Mouse (Mus musculus): ENCODE results near the gene Tktl2. TPM values are rescaled to one million over a fixed set of nuclear protein-coding genes. Genes with fewer than 3 reads are reported as not detected.

The Tktl2 gene
- polyA plus RNA-seq, 1 experiment from 2014 or later = not detected

DNA sequence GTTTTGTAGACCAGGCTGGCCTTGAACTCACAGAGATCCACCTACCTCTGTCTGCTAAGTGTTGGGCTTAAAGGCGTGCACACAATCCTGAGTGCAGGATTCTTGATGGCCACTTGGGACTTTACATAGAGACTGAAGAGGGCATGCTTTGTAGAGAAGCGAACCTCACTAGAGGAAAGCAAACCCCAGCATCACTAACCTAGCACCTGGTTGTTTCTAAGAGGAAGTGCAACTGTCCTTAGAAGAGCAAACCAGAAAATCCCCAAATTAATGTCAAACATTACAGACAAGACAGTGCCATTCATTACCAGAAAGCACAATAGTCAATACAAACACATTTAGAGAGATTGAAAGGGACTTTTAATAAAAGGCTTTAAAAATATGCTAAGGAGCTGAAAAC, 8.2 kb upstream of the Tktl2 start:
- no peaks in the 10 kb centered on the region for H3K9me3 ChIP-seq (ENCODE audit: control insufficient read depth, low read length)
- 86% methylated on average over 2 of the region's 2 CpGs for WGBS
- no peak overlapping the region for H3K27ac ChIP-seq (ENCODE audit: low read depth, low read length)
- no peaks in the 10 kb centered on the region for H3K36me3 ChIP-seq (ENCODE audit: control insufficient read depth, insufficient read depth, low read length)
- no peak overlapping the region for H3K4me3 ChIP-seq (ENCODE audit: low read depth, low read length)
- no peak overlapping the region for H3K4me2 ChIP-seq (ENCODE audit: low read depth, low read length)
- no peaks in the 10 kb centered on the region for H3K27me3 ChIP-seq (ENCODE audit: control insufficient read depth, insufficient read depth, low read length)
- H3K9ac ChIP-seq (replicated peaks; ENCODE audit: low read depth, low read length) = no peak overlapping the region
- H3K4me1 ChIP-seq (ENCODE audit: control insufficient read depth, insufficient read depth, low read length) = no peaks in the 10 kb centered on the region
- no peak for ATAC-seq (ENCODE audit: low read depth)

DNA sequence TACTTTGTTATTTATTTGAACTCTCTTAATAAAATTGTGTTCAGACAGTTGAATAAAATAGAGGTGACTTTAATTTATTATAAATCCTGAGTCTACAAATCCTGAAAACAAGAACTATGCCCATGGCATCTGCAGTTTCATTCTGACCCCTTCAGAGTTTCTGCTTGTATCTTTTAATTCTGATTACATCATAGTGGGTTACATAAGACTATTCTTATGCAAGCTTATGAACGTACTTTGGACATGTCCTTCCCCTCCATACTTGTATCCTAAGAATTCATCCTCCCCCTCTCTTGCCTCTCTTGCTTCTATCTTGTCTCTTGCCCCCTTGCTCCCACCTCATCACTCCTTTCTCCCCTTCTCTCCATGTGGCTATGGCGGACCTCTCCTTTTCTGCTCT, 7.6 kb downstream of the Tktl2 start:
- no peak overlapping the region for H3K27ac ChIP-seq (ENCODE audit: low read depth, low read length)
- 93% methylated on average over 2 of the region's 2 CpGs for WGBS
- no peak overlapping the region for H3K4me3 ChIP-seq (ENCODE audit: low read depth, low read length)
- no peak for ATAC-seq (ENCODE audit: low read depth)
- H3K27me3 ChIP-seq (ENCODE audit: control insufficient read depth, insufficient read depth, low read length) = no peaks in the 10 kb centered on the region
- no peaks in the 10 kb centered on the region for H3K4me1 ChIP-seq (ENCODE audit: control insufficient read depth, insufficient read depth, low read length)
- H3K9ac ChIP-seq (replicated peaks; ENCODE audit: low read depth, low read length) = no peak overlapping the region
- H3K4me2 ChIP-seq (ENCODE audit: low read depth, low read length) = no peak overlapping the region
- H3K36me3 ChIP-seq (ENCODE audit: control insufficient read depth, insufficient read depth, low read length) = no peaks in the 10 kb centered on the region
- no peaks in the 10 kb centered on the region for H3K9me3 ChIP-seq (ENCODE audit: control insufficient read depth, low read length)

DNA sequence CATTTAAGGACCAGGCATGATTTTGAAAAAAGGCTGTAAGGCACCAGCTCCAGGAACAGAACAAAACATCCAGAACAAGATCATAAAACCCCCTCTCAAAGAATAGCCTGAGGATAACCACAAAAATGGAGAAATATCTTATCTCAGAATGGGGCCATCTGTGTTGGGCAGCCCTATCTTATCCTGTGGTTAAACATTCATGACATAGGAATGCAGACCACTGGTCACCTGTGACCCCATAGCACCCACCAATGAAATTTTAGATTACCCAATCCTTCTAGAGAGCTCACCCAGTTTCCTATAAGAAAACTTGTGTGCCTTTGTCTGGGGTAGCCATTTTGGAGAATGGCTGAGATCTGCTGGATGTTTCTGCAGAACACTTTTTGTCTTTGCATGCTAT, 9.0 kb downstream of the Tktl2 start:
- Histone ChIP-seq H3K36me3 (ENCODE audit: control insufficient read depth, insufficient read depth, low read length) (no peaks in the 10 kb centered on the region), H3K4me3 (ENCODE audit: low read depth, low read length) (no peak overlapping the region), H3K9ac (replicated peaks; ENCODE audit: low read depth, low read length) (no peak overlapping the region), H3K9me3 (ENCODE audit: control insufficient read depth, low read length) (no peaks in the 10 kb centered on the region), H3K27me3 (ENCODE audit: control insufficient read depth, insufficient read depth, low read length) (no peaks in the 10 kb centered on the region), H3K4me2 (ENCODE audit: low read depth, low read length) (no peak overlapping the region), H3K4me1 (ENCODE audit: control insufficient read depth, insufficient read depth, low read length) (no peaks in the 10 kb centered on the region), H3K27ac (ENCODE audit: low read depth, low read length) (no peak overlapping the region)
- ATAC-seq (ENCODE audit: low read depth) = no peak

DNA sequence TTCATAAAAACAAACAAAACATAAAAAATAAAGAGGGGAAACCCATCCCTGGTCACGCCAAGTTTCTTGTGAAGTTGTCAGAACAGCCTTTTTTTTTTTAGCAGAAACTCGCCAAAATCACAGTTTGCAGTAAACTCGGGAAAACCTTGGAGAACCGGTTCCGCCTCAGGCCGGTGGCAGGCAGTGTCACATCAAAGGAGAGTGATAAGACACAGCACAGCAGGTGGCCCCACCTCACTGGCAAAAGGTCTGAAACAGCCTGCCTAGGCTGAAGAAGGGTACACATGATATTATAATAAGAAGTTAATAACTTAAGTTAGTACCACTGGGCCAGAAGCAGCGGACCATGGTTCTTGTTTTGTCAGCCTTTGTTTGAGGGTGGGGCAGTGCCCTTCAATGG, 38.5 kb downstream of the Tktl2 start:
- Histone ChIP-seq H3K27ac (ENCODE audit: low read depth, low read length) (no peak overlapping the region), H3K4me2 (ENCODE audit: low read depth, low read length) (no peak overlapping the region), H3K4me1 (ENCODE audit: control insufficient read depth, insufficient read depth, low read length) (no peaks in the 10 kb centered on the region), H3K9me3 (ENCODE audit: control insufficient read depth, low read length) (no peaks in the 10 kb centered on the region), H3K9ac (replicated peaks; ENCODE audit: low read depth, low read length) (no peak overlapping the region), H3K36me3 (ENCODE audit: control insufficient read depth, insufficient read depth, low read length) (no peaks in the 10 kb centered on the region), H3K27me3 (ENCODE audit: control insufficient read depth, insufficient read depth, low read length) (no peaks in the 10 kb centered on the region), H3K4me3 (ENCODE audit: low read depth, low read length) (no peak overlapping the region)
- 26% methylated on average over 7 of the region's 7 CpGs for WGBS
- ATAC-seq (ENCODE audit: low read depth) = no peak

Other genes starting within 250 kb of the Tktl2 start
- 11.3 and 12.8 TPM in 2 replicates for gene Tma16, start 25.2 kb upstream of the Tktl2 start, polyA plus RNA-seq (2014; fragmentation: Nextera tagmentation; extraction: Ambion mirVana)
- gene Npy5r, start 176.4 kb downstream of the Tktl2 start, polyA plus RNA-seq (2014; fragmentation: Nextera tagmentation; extraction: Ambion mirVana) = 2.5 and 4.0 TPM in 2 replicates
- 15.3 and 16.1 TPM in 2 replicates for gene Npy1r, start 185.4 kb downstream of the Tktl2 start, polyA plus RNA-seq (2014; fragmentation: Nextera tagmentation; extraction: Ambion mirVana)